Mouse (Mus musculus): ENCODE data around the gene Tnfrsf17. TPM values are rescaled to one million over a fixed set of nuclear protein-coding genes. Genes with fewer than 3 reads are reported as not detected.
"Not testable (repeated sequence)": the region's sequence is repeated elsewhere in the genome, so short reads cannot be mapped to it uniquely, and the experiment has no call there.

Tnfrsf17 gene
- total RNA-seq (2021) = not detected

GRCm38 (mm10) chr16:11313512-11313911, at the start of gene Tnfrsf17:
TSS of gene Tnfrsf17 (plus strand) at chr16:11313812.
- intact Hi-C loops (cut with DNase I) = no loop called here
- no peak for DNase-seq (ENCODE audit: low spot score in 2 of 2)

- no peak for DNase-seq (ENCODE audit: low spot score in 2 of 2)
- intact Hi-C loops (cut with DNase I) = no loop called here
Measured at GRCm38 (mm10) chr16:11266556-11266955, 47.1 kb upstream of the Tnfrsf17 start.

- intact Hi-C loops (cut with DNase I) = no loop called here
Measured at GRCm38 (mm10) chr16:11269808-11270207, 43.8 kb upstream of the Tnfrsf17 start.

GRCm38 (mm10) chr16:11270642-11271041, 43.0 kb upstream of the Tnfrsf17 start:
- intact Hi-C loops (cut with DNase I) = no loop called here
- peak; percentile 6 to 44 for DNase-seq (ENCODE audit: low spot score in 2 of 2)

More at GRCm38 (mm10) chr16:11269808-11270207, 43.8 kb upstream of the Tnfrsf17 start:
- no peak for DNase-seq (ENCODE audit: low spot score in 2 of 2)

GRCm38 (mm10) chr16:11271073-11271472, 42.5 kb upstream of the Tnfrsf17 start:
- intact Hi-C loops (cut with DNase I) = no loop called here
- no peak for DNase-seq (ENCODE audit: low spot score in 2 of 2)

- DNase-seq (ENCODE audit: low spot score in 2 of 2) = no peak
- intact Hi-C loops (cut with DNase I) = no loop called here
Measured at GRCm38 (mm10) chr16:11276888-11277287, 36.7 kb upstream of the Tnfrsf17 start.

- no peak for DNase-seq (ENCODE audit: low spot score in 2 of 2)
- intact Hi-C loops (cut with DNase I) = no loop called here
Measured at GRCm38 (mm10) chr16:11278778-11279177, 34.8 kb upstream of the Tnfrsf17 start.

- intact Hi-C loops (cut with DNase I) = no loop called here
- DNase-seq (ENCODE audit: low spot score in 2 of 2) = peak; percentile 10 to 61
Measured at GRCm38 (mm10) chr16:11282655-11283232, 30.9 kb upstream of the Tnfrsf17 start.

- DNase-seq (ENCODE audit: low spot score in 2 of 2) = no peak
Measured at GRCm38 (mm10) chr16:11284881-11285280, 28.7 kb upstream of the Tnfrsf17 start.

GRCm38 (mm10) chr16:11285949-11286348, 27.7 kb upstream of the Tnfrsf17 start:
- intact Hi-C loops (cut with DNase I) = no loop called here

More at GRCm38 (mm10) chr16:11284881-11285280, 28.7 kb upstream of the Tnfrsf17 start:
- intact Hi-C loops (cut with DNase I) = no loop called here

GRCm38 (mm10) chr16:11288873-11289272, 24.7 kb upstream of the Tnfrsf17 start:
- DNase-seq (ENCODE audit: low spot score in 2 of 2); intact Hi-C loops (cut with DNase I): not testable (repeated sequence)

More at GRCm38 (mm10) chr16:11285949-11286348, 27.7 kb upstream of the Tnfrsf17 start:
- DNase-seq (ENCODE audit: low spot score in 2 of 2) = no peak

- intact Hi-C loops (cut with DNase I); DNase-seq (ENCODE audit: low spot score in 2 of 2): not testable (repeated sequence)
Measured at GRCm38 (mm10) chr16:11295583-11295982, 18.0 kb upstream of the Tnfrsf17 start.

- intact Hi-C loops (cut with DNase I) = not testable (repeated sequence)
- peak in 1 of 2 experiments; percentile 29 for DNase-seq (ENCODE audit: low spot score in 2 of 2)
Measured at GRCm38 (mm10) chr16:11297700-11298099, 15.9 kb upstream of the Tnfrsf17 start.

- DNase-seq (ENCODE audit: low spot score in 2 of 2) = no peak
- intact Hi-C loops (cut with DNase I) = no loop called here
Measured at GRCm38 (mm10) chr16:11303741-11304140, 9.9 kb upstream of the Tnfrsf17 start.

GRCm38 (mm10) chr16:11305531-11305930, 8.1 kb upstream of the Tnfrsf17 start:
- DNase-seq (ENCODE audit: low spot score in 2 of 2) = no peak
- intact Hi-C loops (cut with DNase I) = no loop called here

GRCm38 (mm10) chr16:11315786-11316320, 2.2 kb downstream of the Tnfrsf17 start:
- intact Hi-C loops (cut with DNase I) = no loop called here
- DNase-seq (ENCODE audit: low spot score in 2 of 2) = no peak

- no peak for DNase-seq (ENCODE audit: low spot score in 2 of 2)
- intact Hi-C loops (cut with DNase I) = no loop called here
Measured at GRCm38 (mm10) chr16:11316748-11317147, 3.1 kb downstream of the Tnfrsf17 start.

GRCm38 (mm10) chr16:11317324-11317723, 3.7 kb downstream of the Tnfrsf17 start:
- intact Hi-C loops (cut with DNase I) = no loop called here
- peak in 1 of 2 experiments; percentile 15 for DNase-seq (ENCODE audit: low spot score in 2 of 2)

GRCm38 (mm10) chr16:11322409-11323323, 9.1 kb downstream of the Tnfrsf17 start, which contains the start of gene Snx29:
TSS of gene Snx29 (plus strand) at chr16:11322908.
- intact Hi-C loops (cut with DNase I) = loop anchor here (2.0 kb wide), 2 partner anchors 68 to 96 kb away; partner anchors contain the start of gene Gspt1
- peak; percentile 98 for DNase-seq (ENCODE audit: low spot score in 2 of 2)
